Mouse (Mus musculus): ENCODE data around the gene A930002H24Rik.
"Not testable (repeated sequence)": the region's sequence is repeated elsewhere in the genome, so short reads cannot be mapped to it uniquely, and the experiment has no call there.

The A930002H24Rik gene

GRCm38 (mm10) chr17:63863647-63864149, at the start of gene A930002H24Rik:
TSS of gene A930002H24Rik (minus strand) at chr17:63863791.
- DNase-seq (ENCODE audit: low spot score), result peak; percentile 98

- no peak for DNase-seq (ENCODE audit: low spot score)
Measured at GRCm38 (mm10) chr17:63909297-63909696, 45.7 kb upstream of the A930002H24Rik start.

- DNase-seq (ENCODE audit: low spot score), result no peak
Measured at GRCm38 (mm10) chr17:63897050-63897449, 33.5 kb upstream of the A930002H24Rik start.

GRCm38 (mm10) chr17:63895829-63896228, 32.2 kb upstream of the A930002H24Rik start:
- no peak for DNase-seq (ENCODE audit: low spot score)

GRCm38 (mm10) chr17:63890611-63891010, 27.0 kb upstream of the A930002H24Rik start:
- no peak for DNase-seq (ENCODE audit: low spot score)

GRCm38 (mm10) chr17:63886988-63887387, 23.4 kb upstream of the A930002H24Rik start:
- no peak for DNase-seq (ENCODE audit: low spot score)

GRCm38 (mm10) chr17:63880009-63880408, 16.4 kb upstream of the A930002H24Rik start:
- DNase-seq (ENCODE audit: low spot score), result no peak

GRCm38 (mm10) chr17:63878889-63879288, 15.3 kb upstream of the A930002H24Rik start:
- no peak for DNase-seq (ENCODE audit: low spot score)

- no peak for DNase-seq (ENCODE audit: low spot score)
Measured at GRCm38 (mm10) chr17:63871773-63872172, 8.2 kb upstream of the A930002H24Rik start.

GRCm38 (mm10) chr17:63864171-63864571, 580 bp upstream of the A930002H24Rik start:
- DNase-seq (ENCODE audit: low spot score), result no peak

- DNase-seq (ENCODE audit: low spot score), result no peak
Measured at GRCm38 (mm10) chr17:63863012-63863630, 470 bp downstream of the A930002H24Rik start, which contains the start of gene Fer. TSS of gene Fer (plus strand) at chr17:63863062.

- DNase-seq (ENCODE audit: low spot score), result no peak
Measured at GRCm38 (mm10) chr17:63862399-63862798, 1.2 kb downstream of the A930002H24Rik start.

GRCm38 (mm10) chr17:63860988-63861387, 2.6 kb downstream of the A930002H24Rik start:
- no peak for DNase-seq (ENCODE audit: low spot score)

GRCm38 (mm10) chr17:63857023-63857544, 6.5 kb downstream of the A930002H24Rik start:
- DNase-seq (ENCODE audit: low spot score), result no peak

GRCm38 (mm10) chr17:63850016-63850415, 13.6 kb downstream of the A930002H24Rik start:
- DNase-seq (ENCODE audit: low spot score), result no peak

- peak; percentile 77 for DNase-seq (ENCODE audit: low spot score)
Measured at GRCm38 (mm10) chr17:63849566-63849965, 14.0 kb downstream of the A930002H24Rik start.

- no peak for DNase-seq (ENCODE audit: low spot score)
Measured at GRCm38 (mm10) chr17:63849151-63849550, 14.4 kb downstream of the A930002H24Rik start.

- DNase-seq (ENCODE audit: low spot score), result not testable (repeated sequence)
Measured at GRCm38 (mm10) chr17:63845766-63846165, 17.8 kb downstream of the A930002H24Rik start.

GRCm38 (mm10) chr17:63844936-63845335, 18.7 kb downstream of the A930002H24Rik start:
- DNase-seq (ENCODE audit: low spot score), result no peak

GRCm38 (mm10) chr17:63842226-63842625, 21.4 kb downstream of the A930002H24Rik start:
- no peak for DNase-seq (ENCODE audit: low spot score)

GRCm38 (mm10) chr17:63839636-63840269, 23.8 kb downstream of the A930002H24Rik start:
- DNase-seq (ENCODE audit: low spot score), result no peak

GRCm38 (mm10) chr17:63838144-63838543, 25.4 kb downstream of the A930002H24Rik start:
- no peak for DNase-seq (ENCODE audit: low spot score)

- no peak for DNase-seq (ENCODE audit: low spot score)
Measured at GRCm38 (mm10) chr17:63836641-63837040, 26.9 kb downstream of the A930002H24Rik start.

Data from ovary, postnatal 14 days (tissue).